Mouse (Mus musculus) frontal cortex, adult (tissue): ENCODE measurements at regions not wholly inside any gene's neighbourhood (a gene's known extent, or its start where the extent isn't known, plus 50 kb on each side); places are given as distances from the start of the nearest gene placed in this dataset.

Source experiments
- ATAC-seq: cut with Nextera tagmentation; 2 replicates; pipeline ENCODE4 v1.9.2; 2017; ENCODE audit warnings: mild to moderate bottlenecking, moderate library complexity, mixed read lengths; ENCODE audit not compliant: low TSS enrichment

- ATAC-seq: no peak
These were observed 286.2 kb upstream of the Cypt12 start for GRCm38 (mm10) chr3:17661987-17662386.

GRCm38 (mm10) chr3:17667016-17667415, 281.2 kb upstream of the Cypt12 start:
- peak; percentile 91 for ATAC-seq

- ATAC-seq: peak; percentile 62
These were observed 279.4 kb upstream of the Cypt12 start for GRCm38 (mm10) chr3:17668839-17669238.
